ENCODE assay signal across 13 mouse cellular contexts in the genomic region with DNA sequence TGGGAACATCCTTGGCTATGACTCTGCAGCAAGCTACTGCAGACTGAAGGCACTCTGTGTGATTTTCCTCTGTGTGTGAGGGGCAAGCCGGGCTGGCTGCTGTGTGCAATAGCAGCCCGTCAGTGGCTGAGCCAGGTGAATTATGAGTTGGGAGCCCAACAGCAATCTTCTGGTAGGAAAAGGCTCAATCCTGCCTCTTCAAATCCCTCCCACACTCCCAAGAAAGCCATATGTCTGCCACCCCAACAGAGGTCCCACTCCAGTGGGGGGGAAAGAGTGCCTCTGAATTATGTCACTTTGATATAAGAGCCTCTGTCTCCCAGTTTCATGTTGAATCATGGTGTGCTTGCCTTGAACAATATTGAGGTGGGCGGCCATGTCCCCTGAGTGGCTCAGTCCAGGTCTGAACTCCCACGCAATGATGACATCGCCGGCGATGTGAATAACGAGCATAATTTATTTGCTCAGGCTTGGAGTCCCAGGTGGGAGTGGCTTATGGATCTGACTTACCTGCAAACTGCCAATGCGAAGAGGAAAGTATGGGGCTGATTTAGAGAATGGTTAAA.
"Had no signal": no experiment of that assay in that cellular context is flagged by ENCODE, and none has a peak within 500 bp of the region (broad histone marks: within the 10 kb centered on the region; RNA-seq: fewer than 3 reads in every experiment).

No protein-coding gene starts in this region.

- H3K4me3 ChIP-seq: kidney, embryonic 15.5 days; left cerebral cortex, adult 2 months; limb, embryonic 12.5 days; liver, embryonic 13.5 days; lung, embryonic 15.5 days; midbrain, embryonic 12.5 days had no signal

- H3K27me3 ChIP-seq: liver, embryonic 13.5 days; lung, embryonic 15.5 days; midbrain, embryonic 12.5 days had no signal

- H3K36me3 ChIP-seq: kidney, embryonic 15.5 days; limb, embryonic 12.5 days; liver, embryonic 13.5 days; lung, embryonic 15.5 days; midbrain, embryonic 12.5 days had no signal

- H3K4me1 ChIP-seq: liver, embryonic 13.5 days; lung, embryonic 15.5 days; midbrain, embryonic 12.5 days had no signal

- H3K9me3 ChIP-seq: kidney, embryonic 15.5 days; limb, embryonic 12.5 days; liver, embryonic 13.5 days; lung, embryonic 15.5 days; megakaryocyte, embryonic 14.5 days; midbrain, embryonic 12.5 days had no signal

- ATAC-seq: liver, postnatal 0 days had no signal

- H3K4me2 ChIP-seq: kidney, embryonic 15.5 days; limb, embryonic 12.5 days; liver, embryonic 13.5 days; lung, embryonic 15.5 days; midbrain, embryonic 12.5 days had no signal

- H3K9ac ChIP-seq: kidney, embryonic 15.5 days; limb, embryonic 12.5 days; liver, embryonic 13.5 days; liver, postnatal 0 days; lung, embryonic 15.5 days; midbrain, embryonic 12.5 days had no signal

- H3K27ac ChIP-seq: kidney, embryonic 15.5 days; left cerebral cortex, adult 2 months; limb, embryonic 12.5 days; liver, embryonic 13.5 days; lung, embryonic 15.5 days; macrophage; midbrain, embryonic 12.5 days had no signal

- DNase-seq: kidney, adult 11 months; liver; liver, embryonic 13.5 days; liver, postnatal 0 days; lung, postnatal 14 days; thymus, postnatal 4 days had no signal
